Mouse (Mus musculus) WW6 (cell line): ENCODE results near the gene Cryz.
A peak's percentile ranks its signal among the peaks of the same experiment; 100 is the strongest.

ENCODE experiments used
- DNase-seq: peaks from one replicate; pipeline ENCODE4 v3.0.0-alpha.2; 2013; ENCODE audit warnings: low read depth, low spot score

The Cryz gene

DNA sequence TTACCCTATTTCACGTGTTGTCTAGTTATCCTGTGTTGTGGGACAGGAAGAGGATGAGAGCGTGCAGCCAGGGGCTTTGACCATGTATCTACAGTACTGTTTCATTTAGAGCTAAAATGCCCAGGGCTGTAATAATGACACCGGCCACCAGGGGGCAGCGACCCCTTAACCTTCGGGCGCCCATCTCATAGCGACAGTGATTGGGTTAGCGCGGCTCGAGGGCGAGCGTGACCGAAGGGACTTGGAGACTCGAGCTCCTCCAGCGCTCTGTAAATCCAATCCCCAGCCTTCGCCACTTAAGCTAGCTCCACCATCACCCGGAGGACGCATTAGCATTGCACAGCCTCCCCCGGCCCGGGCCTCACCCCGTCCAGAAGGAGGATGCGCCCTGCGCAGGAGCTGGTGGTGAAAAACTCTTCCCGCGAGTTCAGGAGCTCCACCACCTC lies at the start of gene Cryz:
Gene Cryz (plus strand): TSS at position 224 of the 446 bp plus-strand sequence.
- DNase-seq = peak; percentile 64

GRCm38 (mm10) chr3:154547549-154548426 lies 48.7 kb upstream of the Cryz start:
- DNase-seq = peak; percentile 22

DNA sequence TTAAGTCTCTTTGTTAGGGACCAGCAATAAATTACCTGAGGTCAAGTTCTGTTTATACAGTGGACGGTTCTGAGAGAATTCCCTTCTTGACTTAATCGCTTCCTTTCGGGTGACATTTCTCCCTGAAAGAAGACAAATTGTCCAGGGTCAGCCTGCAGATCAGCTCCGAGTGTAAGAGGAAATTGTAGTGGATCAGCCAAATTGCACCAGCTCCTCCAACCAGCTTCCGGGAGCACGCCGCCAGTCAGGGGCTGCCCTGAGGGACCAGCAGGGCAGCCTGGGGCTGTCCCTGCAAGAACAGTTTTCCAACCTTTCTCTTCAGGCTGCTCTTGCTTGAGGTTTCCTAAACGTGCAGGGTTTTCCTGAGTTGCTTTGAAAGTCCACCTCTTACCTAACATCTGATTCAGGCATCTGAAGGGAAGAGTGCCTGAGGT lies 47.6 kb upstream of the Cryz start:
- no peak for DNase-seq

GRCm38 (mm10) chr3:154550326-154551034 lies 46.0 kb upstream of the Cryz start:
- DNase-seq = no peak

GRCm38 (mm10) chr3:154551035-154551411 lies 45.5 kb upstream of the Cryz start:
- no peak for DNase-seq

DNA sequence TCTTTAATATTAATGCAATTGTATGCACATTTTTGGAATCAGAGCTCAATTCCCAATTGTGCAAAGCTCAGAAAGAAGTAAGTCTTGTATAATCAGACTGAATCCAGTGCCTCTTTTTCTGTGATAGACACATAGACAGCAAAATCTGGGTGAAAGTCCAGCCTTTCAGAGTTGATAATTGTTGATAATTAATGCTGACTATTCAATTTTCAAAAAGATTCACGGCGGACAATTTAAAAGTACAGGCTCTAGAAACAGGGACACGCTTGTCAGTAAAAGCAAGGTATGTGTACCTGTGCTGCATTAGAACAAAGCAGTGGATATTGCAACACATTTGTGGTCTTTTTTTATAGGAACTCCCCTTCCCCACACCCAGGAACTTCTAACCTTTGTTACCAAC lies 34.3 kb upstream of the Cryz start:
- DNase-seq = no peak

- DNase-seq = no peak
Observed at GRCm38 (mm10) chr3:154565437-154565836, 31.1 kb upstream of the Cryz start.

- DNase-seq = no peak
Observed at GRCm38 (mm10) chr3:154570029-154570575, 26.4 kb upstream of the Cryz start.

DNA sequence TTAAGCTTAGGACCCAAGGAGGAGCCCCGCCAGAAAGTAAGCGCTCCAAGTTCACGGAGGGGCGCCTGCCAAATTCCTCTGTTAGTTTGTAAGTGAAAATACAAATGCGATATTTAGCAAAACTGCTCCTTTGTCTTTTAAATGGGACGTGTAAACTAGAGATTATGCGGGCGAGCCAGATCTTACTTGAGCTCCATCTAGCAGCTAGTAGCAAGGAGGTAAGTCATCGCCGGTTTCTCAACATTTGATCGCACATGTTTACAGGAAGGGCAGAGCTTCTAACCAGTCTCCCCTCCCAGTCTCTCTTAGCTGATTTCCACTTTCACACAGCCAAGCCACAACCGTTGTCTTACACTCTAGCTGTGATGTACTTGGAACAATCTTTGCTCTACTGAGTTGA lies 25.7 kb upstream of the Cryz start:
- DNase-seq = no peak

GRCm38 (mm10) chr3:154572341-154572972 lies 24.1 kb upstream of the Cryz start:
- no peak for DNase-seq

DNA sequence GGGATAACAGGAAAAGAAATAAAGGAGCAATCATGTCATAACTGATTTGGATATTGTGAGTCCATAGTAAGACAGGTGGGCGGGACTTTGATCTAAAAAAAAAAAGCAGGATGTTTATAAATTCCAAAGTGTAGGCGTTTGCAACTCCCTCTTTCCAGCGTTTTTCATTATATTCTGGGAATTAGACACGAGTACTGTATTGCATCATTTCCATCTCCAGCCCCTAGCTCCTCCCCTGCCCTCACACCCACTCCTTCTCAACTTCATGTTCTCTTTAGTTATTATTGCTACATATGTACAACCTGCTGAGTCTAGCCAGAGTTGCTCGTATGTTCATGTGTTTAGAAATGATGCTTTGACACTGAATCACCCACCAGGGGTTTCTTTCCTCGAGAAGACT lies 22.8 kb upstream of the Cryz start:
- no peak for DNase-seq

GRCm38 (mm10) chr3:154577895-154578294 lies 18.6 kb upstream of the Cryz start:
- no peak for DNase-seq

- DNase-seq = no peak
Observed at GRCm38 (mm10) chr3:154584351-154584750, 12.2 kb upstream of the Cryz start.

DNA sequence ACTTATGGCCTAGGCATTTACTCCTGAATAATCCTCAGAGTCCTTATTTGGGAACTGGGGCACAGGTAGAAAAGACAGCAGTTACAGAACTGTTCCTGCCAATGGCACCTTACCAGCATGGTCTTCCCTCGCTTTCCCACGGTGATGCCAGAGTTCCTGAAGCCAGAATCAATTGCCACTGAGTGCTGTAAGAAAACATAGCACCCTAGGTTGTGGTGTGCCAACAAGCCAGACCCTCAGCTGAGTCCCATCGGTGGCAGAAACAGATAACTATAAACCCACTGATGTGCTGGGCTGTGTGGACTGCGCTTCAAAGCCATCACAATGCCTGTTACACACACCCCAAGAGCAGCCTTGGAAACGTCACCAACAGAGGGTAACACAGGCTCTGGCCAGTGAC lies 5.5 kb upstream of the Cryz start:
- DNase-seq = no peak

GRCm38 (mm10) chr3:154591621-154592020 lies 4.9 kb upstream of the Cryz start:
- no peak for DNase-seq

- DNase-seq = no peak
Observed at GRCm38 (mm10) chr3:154593596-154593995, 2.9 kb upstream of the Cryz start.

- DNase-seq = no peak
Observed at GRCm38 (mm10) chr3:154594156-154594555, 2.4 kb upstream of the Cryz start.

- DNase-seq = peak; percentile 89
Observed at GRCm38 (mm10) chr3:154596934-154597554, 533 bp downstream of the Cryz start, which contains the start of gene Tyw3. Gene Tyw3, minus strand, starts transcription at chr3:154597104.

GRCm38 (mm10) chr3:154597561-154597960 lies 1.1 kb downstream of the Cryz start:
- DNase-seq = no peak

GRCm38 (mm10) chr3:154602141-154602540 lies 5.6 kb downstream of the Cryz start:
- DNase-seq = no peak

- no peak for DNase-seq
Observed at GRCm38 (mm10) chr3:154604871-154605270, 8.4 kb downstream of the Cryz start.
